Mouse (Mus musculus): ENCODE measurements around the gene Tbcd.

Tbcd gene

DNA sequence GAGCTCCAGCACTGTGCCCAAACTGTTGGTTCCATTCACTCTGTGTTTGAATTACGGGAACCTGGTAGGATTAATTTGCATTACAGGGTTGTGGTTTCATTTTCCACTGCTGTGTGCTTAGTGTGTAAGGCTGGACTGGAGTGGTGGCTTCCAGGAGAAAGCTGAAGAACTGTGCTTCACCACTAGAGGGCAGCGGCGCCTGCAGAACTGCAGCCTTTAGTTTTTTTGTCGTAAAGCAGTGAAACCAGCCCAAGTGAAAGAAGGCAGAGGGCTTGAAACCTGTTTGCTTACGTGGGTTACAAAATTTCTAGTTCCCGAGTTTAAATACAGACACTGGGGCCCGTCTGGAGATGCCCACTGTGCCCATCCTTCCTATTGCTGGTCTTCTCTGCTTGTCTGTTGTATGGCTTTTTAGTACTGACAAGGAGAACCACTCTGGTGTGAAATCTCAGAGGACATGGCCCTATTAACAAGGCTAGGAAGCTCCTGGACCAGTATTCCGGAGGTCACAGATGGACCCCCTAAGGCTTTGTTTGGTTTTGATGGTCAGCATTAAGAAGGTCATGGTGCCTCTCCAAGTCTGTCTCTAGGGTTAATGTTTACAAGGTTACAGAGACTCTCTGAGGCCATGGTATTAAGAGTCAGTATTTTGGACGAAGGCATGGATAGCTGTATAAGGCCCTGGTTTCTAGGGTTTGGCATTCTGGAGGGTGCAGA is 24.1 kb downstream of the Tbcd start:
- peak; percentile 73 for DNase-seq (ENCODE audit: low spot score)

DNA sequence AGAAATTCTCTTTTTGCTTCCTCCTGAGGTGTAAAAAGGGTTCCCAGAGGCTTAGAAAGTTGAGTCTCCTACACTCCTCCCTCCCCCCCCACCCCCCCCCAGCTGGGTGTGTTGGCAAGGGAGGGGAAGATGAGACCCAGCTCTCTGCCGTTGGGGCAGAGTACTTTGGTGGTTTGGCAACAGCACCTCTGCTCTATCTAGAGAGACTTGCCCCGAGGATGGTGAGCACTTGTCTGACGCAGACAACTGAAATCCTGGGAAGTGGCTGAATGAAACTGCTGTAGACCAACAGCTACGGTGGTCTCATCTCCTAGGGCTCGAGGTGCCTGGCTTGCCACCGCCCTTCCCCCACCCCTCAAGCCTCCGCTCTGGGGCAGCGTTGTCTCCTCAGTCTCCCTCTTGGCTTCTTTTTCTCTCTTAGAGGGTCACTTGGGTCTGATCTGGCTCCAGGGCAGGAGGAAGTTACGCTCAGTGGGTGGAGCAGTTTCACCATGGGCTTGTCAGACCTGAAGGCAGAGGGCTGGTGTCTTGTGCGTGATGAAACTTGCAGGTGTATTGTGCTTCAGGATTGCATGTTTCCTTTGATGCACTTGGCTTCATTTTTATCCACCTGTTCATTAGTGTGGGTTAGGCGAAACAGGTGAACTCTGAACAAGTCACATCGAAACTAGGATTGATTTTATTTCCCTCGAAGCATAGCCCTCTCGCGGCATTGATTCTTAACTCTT is 27.9 kb downstream of the Tbcd start:
- DNase-seq (ENCODE audit: low spot score), result no peak

DNA sequence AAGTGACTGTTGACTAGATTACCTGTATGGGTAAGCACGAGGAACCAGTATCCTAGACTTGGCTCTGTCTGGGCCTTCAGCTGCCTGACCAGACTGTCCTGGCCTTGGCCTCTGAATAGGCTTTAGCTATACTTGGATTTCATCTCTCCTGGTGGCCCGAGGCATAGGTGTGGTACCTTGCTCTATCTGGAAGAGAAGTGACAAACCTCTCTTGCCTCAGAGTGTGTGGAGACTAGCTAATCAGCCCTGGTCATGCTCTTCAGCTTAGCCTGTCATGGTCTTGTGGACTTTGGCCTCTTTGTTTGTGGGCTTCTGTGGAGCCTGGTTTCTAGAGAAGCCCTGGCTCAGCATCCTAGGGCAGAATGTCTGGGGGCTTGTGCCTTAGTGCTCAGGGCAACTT is 29.4 kb downstream of the Tbcd start:
- DNase-seq (ENCODE audit: low spot score), result no peak

DNA sequence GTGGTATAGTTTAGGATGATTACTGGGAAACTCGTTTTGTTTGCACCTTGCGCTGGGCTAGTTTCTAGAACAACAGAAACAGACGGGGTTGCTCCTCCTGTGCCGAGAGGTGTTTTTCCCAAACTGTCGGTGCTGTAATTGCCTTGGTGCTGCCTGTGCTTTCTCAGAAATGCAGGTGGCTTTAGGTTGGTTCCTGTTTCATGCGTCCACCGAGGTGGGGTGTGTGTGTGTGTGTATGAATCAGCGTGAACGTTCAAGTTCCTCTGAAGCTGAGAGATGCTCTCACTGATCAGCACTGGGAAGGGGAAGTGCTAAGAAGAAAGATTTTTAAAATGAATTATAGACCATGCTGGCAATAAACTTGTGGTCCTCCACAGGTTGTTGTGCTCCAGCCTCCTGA is 34.1 kb downstream of the Tbcd start:
- DNase-seq (ENCODE audit: low spot score), result no peak

DNA sequence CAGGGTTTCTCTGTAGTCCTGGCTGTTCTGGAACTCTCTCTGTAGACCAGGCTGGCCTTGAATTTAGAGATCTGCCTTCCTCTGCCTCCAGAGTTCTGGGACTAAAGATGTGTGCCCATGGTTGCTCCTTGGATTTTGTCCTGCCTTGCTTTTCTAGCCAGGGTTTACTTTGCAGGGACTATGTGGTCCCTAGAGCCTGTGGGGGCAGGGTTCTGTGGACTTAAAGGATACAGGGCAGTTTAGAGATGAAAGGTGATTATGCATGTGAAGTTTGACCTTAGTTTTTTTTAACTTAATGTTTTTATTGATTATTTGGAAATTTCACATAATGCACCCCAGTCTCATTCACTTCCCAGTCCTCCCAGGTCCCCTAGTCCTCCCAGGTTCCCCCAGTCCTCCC is 38.9 kb downstream of the Tbcd start:
- DNase-seq (ENCODE audit: low spot score), result no peak

DNA sequence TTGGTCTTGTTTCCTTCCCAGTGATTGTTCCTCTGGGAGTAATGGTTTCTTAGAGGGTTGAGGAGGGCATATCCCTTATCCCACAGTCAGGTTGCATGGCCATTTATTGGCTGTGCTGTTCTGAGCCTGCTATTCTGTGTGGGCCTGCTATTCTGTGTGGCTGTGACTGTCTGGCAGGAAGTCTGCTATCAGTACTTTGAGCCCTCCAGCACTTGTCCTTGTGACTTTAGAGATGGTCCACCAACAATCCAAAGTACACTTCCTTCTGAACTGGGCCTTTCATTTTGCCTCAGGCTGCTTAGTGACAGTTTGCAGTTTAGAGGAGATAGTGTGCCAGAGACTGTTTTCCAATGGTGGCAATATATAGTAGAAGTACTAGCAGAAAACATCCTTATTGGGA is 48.8 kb downstream of the Tbcd start:
- DNase-seq (ENCODE audit: low spot score), result no peak

DNA sequence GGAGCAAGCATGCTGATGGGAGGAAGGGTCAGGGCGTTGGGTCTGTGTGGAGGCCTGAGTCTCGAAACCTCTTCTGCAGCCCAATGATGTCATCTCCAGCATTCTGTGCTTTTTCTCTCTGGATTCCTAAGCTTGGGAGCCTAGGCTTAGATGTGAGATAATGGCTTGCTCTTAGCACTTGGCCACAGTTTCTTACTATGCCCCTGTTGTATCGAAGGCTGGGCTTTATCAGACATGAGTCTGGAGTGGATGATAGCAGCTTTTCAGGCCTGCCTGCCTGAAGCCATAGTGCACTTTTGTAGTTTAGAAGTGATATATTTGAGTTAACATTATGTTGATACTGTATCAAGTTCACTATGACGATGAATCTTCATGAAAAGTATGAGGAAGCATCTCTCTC is 49.8 kb downstream of the Tbcd start:
- DNase-seq (ENCODE audit: low spot score), result no peak

DNA sequence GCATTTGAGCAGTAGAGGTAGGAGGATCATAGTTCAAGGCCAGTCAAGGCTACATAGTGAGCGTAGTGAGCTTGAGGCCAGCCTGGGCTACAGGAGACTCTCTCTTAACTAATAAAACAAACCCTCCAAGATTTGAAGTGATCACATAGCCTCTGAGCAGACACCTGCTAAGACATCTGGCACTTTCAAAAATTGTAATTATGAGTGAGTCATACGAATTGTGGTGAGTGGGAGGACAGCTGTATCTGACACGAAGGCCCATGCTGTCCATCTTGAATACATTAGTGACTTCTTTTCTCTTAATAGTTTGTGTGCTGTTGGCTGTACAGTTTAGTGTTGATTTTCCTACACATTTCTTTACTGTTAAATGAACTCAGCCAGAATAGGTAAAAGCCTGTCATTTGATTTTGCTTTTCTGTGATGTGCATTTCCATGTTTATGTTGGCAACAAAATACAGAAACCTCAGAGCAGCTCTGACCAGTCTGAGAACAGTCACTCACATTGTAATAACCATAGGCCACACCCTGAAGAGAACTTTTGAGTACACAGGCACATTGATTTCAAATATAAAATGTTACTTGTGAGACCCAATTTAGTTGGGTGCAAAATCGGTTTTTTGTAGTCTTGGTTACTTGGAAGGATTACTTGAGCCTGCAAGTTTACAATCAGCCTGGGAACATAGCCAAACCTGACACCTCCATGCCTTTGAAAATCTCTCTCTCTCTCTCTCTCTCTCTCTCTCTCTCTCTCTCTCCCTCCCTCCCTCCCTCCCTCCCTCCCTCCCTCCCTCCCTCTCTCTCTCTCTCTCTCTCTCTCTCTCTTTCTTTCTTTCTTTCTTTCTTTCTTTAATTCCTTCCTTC is 50.5 kb downstream of the Tbcd start:
- DNase-seq (ENCODE audit: low spot score), result no peak

DNA sequence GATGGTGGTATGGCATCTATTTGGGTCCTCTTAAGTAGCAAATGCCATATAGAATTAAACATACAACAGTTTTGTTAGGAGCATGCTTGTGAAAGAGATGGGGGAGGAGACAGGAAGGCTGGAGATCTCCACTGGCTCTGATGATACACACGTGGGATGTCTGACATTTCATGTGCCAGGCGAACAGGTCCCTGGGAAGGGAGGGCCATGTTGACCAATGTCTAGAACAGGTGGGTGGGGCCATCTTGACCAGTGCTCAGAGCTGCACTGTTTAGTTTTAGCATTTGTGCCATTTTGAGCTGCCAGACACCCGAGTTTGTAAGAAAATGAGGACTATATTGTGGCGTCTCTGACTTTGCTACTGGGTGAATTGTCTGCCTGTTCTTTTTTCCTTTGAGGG is 56.7 kb downstream of the Tbcd start:
- no peak for DNase-seq (ENCODE audit: low spot score)

DNA sequence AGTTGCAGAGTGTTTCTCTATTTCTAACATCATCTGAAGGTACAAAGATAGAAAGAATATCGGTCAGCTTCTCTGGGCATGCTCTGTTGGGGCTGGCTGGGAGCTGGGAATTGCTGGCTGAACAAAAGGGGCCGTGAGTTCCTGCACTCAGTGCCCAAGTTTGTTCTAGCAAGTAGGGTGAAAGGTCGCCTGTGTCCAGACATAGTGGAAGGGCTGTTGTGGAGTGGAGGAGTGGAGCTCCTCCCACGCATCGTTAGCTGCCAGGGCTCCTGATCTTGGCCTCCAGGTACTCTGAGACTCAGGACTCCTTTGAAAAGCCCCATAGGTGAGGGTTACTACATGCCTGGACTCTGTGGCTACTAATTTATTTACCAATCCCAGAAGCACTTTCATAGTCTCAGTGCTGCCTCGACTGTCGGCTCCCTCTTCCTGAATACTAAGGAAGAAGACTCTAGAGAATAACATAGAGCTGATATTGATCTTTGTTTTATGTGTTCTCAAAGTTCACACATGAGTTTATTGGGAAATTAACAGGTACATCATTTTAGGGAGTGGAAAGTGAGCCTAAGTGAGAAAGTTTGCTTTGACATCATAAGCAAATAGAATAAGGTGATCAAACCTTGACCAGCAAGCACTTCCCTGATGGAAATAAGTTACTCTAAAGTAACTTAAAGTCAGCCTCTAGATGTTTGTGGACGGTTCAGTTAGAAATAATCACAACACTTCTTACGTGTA is 58.9 kb downstream of the Tbcd start:
- no peak for DNase-seq (ENCODE audit: low spot score)

DNA sequence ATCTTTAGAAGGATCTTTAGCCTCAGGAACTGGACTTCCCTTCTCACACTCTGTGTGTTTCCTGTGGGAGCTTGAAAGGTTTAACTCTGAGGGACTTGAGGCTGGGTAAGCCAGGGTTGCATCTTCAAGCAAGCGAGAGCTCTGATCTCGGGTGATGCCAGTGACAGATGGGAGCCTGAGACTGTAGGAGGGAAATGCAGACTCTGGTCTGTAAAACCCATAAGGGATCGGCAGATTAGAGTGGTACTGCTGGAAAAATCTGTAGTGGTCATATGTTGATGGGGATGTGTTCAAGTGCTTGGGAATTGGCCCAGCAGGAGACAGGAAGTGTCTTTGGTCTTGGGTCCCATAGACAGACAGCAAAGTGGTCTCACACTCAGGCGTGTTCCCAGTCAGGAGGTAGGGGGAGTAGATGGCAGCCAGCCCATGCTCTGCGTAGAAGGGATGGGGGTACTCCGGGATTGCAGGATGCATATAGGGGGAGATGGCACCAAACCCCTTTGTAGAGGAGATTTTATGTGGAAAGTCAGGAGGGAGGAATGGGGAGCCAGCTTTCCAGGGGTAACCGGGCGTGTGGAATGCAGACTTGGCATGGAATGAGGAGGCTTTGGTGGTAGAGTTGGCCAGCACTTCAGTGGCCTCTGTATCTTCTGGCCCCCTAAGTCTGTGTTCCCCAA is 61.3 kb downstream of the Tbcd start:
- no peak for DNase-seq (ENCODE audit: low spot score)

DNA sequence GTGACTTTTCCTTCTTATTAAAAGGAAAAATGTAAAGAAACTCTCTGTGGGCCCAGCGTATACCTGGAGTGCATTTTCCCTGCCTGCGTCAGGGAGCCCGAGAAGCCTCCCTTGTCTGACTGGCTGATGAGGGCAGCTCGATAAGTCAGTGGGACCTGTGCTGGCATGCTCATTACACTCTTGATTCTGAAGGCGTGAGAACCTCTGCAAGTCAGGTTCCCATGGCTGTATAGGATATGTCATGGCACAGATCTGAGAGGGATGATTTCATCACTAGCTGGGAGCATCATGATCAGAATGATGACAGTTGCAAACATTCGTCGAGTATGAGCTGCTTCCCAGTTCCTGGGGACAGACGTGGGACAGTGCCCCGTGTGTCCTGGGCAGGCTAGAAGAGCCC is 64.2 kb downstream of the Tbcd start:
- no peak for DNase-seq (ENCODE audit: low spot score)

DNA sequence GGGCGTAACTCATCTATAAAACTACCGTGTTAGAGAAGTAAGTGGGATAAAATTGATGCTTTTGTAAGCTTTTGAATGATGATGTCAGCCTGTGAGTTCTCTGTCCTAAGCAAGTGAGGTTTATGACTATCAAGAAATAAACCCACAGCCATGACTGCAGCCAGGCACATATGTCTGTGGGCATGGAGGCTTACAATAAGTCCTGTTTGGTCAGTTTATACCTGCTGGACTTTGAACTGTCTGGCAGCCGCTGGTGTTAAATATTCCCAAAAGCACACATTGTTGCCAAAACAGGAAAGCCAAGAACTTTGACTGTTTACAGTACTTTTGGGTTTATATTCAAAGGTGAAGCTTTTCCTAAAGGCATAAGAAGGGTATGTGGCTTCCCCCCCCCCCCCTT is 65.2 kb downstream of the Tbcd start:
- DNase-seq (ENCODE audit: low spot score), result no peak

DNA sequence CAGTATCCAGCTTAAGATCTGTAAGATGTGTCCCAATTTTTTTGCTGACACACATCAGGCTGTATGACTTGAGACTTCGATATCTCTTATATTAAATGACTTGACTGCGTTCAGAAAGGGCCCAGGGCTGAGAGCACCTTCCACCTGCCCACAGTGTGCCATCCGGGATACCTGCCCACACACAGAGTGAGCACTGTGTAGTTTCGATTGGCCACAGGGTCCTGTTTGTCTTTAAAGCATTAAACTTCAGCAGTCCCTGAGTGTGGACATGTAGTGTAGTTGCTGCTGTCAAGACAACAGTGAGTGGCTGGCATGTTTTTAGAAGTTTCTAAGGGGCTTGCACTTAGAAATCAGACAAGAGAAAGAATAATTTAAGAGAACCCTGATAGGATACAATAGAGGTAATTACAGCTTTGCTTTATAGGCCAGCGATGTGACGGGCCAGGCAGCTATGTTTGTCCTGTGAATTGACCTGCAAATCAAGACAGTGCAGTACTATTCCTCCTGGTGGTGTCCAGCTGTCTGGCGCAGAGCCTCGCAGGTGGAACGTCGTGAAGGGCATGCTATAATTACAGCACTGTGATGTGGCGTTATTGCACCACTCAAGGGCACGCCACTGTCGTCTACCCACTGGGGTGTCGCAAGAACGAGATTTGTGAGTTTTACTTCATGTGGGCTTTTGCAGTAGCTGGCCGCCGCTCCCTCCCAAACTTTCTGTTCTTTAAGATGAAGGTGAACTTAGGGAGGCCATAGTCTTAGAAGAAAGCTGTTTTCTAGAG is 66.1 kb downstream of the Tbcd start:
- no peak for DNase-seq (ENCODE audit: low spot score)

DNA sequence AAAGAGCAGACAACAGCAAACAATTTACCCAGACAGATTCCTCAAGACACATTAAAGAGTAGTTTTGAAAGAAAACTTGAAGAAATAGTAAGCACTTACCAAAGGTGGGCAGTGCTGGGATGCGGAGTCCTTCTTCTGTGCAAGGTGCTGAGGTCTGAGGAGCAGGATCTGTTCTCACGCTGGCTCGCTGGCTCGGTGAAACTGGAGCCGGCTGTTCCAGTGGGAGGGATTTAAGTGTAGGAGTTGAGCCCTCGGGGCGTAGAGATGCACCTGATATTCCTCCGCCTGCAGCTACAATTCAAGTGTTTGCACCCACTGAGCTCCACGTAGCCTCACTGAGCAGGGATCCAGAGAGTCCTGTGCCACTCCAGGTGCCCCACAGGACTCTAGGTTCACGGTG is 67.4 kb downstream of the Tbcd start, which contains the start of gene Zfp750:
Gene Zfp750 (minus strand): TSS at position 203 of the 400 bp plus-strand sequence.
- no peak for DNase-seq (ENCODE audit: low spot score)

DNA sequence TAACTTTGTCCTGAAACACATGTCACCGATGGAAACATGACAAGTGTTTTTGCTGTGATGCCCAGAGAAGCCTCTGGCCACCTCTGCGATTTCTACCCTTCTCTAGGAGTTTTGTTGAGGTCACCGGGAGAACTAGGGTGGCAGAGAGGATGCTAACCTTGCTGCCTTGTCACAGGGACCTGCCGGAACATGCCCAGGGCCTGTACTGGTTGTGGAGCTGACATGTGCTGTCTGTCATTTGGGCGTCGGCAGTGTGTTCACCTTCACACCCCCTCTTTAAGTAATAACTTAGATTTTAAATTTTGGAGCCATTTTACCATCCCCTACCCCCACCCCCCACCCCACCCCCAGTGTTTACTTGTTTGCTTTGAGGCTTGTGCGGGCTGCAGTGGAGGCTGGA is 68.0 kb downstream of the Tbcd start:
- no peak for DNase-seq (ENCODE audit: low spot score)

DNA sequence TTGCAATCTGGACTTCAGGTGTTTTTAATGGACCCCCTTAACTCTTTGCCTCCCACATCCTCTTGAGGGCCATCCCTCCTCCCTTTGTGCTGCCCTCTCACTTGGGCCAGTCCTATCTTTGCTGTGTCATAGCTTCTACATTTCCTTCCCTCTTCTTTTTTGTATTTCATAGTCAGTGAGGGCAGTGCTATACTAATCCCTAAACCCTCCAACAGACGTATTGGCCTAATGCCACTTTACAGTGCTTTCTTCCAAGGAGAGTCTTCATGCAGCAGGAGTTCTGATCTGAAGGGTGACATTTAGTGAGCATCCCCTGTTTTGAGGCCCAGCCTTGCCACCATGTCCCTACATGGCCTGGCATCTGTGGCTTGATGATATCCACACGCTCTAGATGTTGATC is 69.0 kb downstream of the Tbcd start:
- no peak for DNase-seq (ENCODE audit: low spot score)

DNA sequence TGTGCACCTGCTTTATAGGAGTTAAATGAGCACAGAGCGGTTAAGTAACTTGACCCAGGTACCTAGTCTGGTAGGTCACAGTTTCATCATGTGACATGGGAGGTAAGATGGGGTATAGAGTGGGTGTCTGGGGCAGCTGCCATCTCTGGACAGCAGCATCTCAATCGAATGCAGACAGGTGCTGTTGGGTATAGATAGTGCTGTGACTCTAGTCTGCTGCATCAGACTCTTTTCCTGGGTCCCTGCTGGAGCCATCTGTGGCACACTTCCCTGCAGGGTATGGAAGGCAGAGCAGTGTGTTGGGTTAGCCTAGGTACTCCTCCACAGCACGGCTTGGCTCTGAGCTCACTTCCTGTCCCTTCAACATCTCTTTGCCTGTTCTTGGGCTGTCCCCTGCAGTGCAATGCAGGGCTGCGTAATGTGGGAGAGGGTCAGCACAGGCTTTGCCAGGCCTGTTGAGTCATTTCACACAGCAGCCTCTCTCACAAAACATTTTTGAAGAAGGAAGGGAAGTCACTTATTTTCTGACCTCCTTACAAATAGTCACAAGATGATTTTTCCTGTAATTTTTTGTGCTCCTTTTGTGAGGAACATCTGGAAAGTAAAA is 70.5 kb downstream of the Tbcd start:
- DNase-seq (ENCODE audit: low spot score), result no peak

DNA sequence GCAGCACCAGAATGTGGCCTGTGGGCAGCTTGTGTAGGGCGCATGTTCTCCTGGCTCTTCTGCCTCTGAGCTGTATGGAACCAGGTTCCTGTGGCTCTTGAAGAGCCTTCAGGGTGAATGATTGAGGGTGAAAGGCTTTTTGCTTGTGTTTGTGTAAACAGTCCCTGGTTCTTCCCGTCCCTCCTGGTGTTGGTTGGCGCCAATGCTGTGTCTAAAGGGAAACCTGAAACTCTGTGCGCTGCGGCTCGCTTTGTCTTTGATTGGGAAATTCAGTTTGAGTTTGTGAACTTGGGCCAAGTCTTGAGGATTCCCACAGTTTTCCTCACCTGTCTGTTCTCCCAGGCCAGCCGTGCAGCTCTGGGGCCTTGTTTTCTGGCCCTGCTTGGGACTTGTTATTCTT is 72.4 kb downstream of the Tbcd start:
- no peak for DNase-seq (ENCODE audit: low spot score)

DNA sequence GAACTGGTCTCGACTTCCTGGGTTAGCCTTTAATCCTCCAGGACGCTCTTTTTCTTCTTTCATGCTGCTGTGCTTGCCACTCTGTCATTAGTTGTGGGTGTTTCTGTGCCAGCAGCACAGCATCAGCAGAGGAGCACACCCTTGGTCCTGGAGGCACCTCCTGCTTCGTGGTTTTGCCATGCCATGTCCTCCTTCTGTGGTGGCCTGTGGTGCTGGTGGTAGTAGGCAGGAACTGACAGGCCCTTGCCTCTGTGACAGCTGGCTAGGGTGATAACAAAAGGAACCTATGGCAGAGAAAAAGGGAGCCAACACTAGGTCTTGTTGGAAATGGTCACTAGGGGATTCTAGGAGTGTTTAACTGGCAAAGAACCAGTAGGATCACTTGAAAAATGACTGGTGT is 78.0 kb downstream of the Tbcd start:
- no peak for DNase-seq (ENCODE audit: low spot score)
